Mouse (Mus musculus) lung, embryonic 14.5 days (tissue): ENCODE measurements around the gene Sh3bp5l. TPM values are rescaled to one million over a fixed set of nuclear protein-coding genes. Genes with fewer than 3 reads are reported as not detected.
"Not testable (repeated sequence)": the region's sequence is repeated elsewhere in the genome, so short reads cannot be mapped to it uniquely, and the experiment has no call there.

Experiments
- ATAC-seq: fragments of 200-750 bp; cut with Nextera tagmentation; 2 replicates; pipeline ENCODE4 v1.8.0; 2017; ENCODE audit warnings: mild to moderate bottlenecking, moderate TSS enrichment, moderate library complexity; ENCODE audit not compliant: insufficient read depth
- DNase-seq: peaks from one replicate; pipeline ENCODE4 v3.0.0-alpha.2; 2015
- H3K27ac ChIP-seq: fragments of 300-500 bp; sonication (generic); 2 replicates; pipeline ENCODE4 v1.5.1; 2014; ENCODE audit warnings: low read depth, mild to moderate bottlenecking, moderate library complexity
- H3K27me3 ChIP-seq: fragments of 300-500 bp; sonication (generic); 2 replicates; pipeline ENCODE4 v1.6.1; 2014; ENCODE audit warnings: low read length, control low read depth; ENCODE audit not compliant: insufficient read depth
- H3K36me3 ChIP-seq: fragments of 300-500 bp; sonication (generic); 2 replicates; pipeline ENCODE4 v1.6.1; 2014; ENCODE audit warnings: control low read depth; ENCODE audit not compliant: insufficient read depth
- H3K4me1 ChIP-seq: fragments of 300-500 bp; sonication (generic); 2 replicates; pipeline ENCODE4 v1.6.1; 2014; ENCODE audit warnings: antibody characterized with exemption, control low read depth; ENCODE audit not compliant: insufficient read depth
- H3K4me2 ChIP-seq: fragments of 300-500 bp; sonication (generic); 2 replicates; pipeline ENCODE4 v1.6.1; 2014; ENCODE audit warnings: mild to moderate bottlenecking
- H3K4me3 ChIP-seq: fragments of 300-500 bp; sonication (generic); 2 replicates; pipeline ENCODE4 v1.5.1; 2014; ENCODE audit warnings: low read depth, low read length
- H3K9ac ChIP-seq: fragments of 300-500 bp; sonication (generic); 2 replicates; pipeline ENCODE4 v1.6.1; 2014
- H3K9me3 ChIP-seq: fragments of 300-500 bp; sonication (generic); 2 replicates; pipeline ENCODE4 v1.6.1; 2016; ENCODE audit warnings: low read depth, low read length, control low read depth
- CTCF ChIP-seq: IDR thresholded peaks from 2 replicates; pipeline ENCODE4 v1.5.1; 2016; ENCODE audit warnings: antibody characterized with exemption, low read depth
- WGBS: fragments of 180-500 bp; shearing (Covaris S2); extraction: QIAGEN DNeasy Blood & Tissue Kit; methylation state at CpG from one replicate; pipeline ENCODE4 v1.1.7; 2014; 5-methylcytosine and 5-hydroxymethylcytosine counted together
- polyA plus RNA-seq: library from polyadenylated mRNA; unstranded; fragments of >200 nt; fragmentation: Nextera tagmentation; extraction: Ambion mirVana; gene quantifications from 2 replicates; pipeline ENCODE4 v1.2.1, GENCODE M21; 2014

Gene Sh3bp5l
- polyA plus RNA-seq, 1 experiment from 2014 or later: 26.4 TPM

- Histone ChIP-seq H3K4me1 (no peaks in the 10 kb centered on the region), H3K9ac (no peak overlapping the region), H3K27ac (no peak overlapping the region), H3K9me3 (no peaks in the 10 kb centered on the region), H3K4me3 (no peak overlapping the region), H3K36me3 (no peaks in the 10 kb centered on the region), H3K4me2 (no peak overlapping the region), H3K27me3 (no peaks in the 10 kb centered on the region)
- no peak for DNase-seq
- 88% methylated on average over 3 of the region's 3 CpGs for WGBS
- no peak for TF ChIP-seq CTCF
- ATAC-seq: no peak
Observed at GRCm38 (mm10) chr11:58357042-58357441, 26.5 kb downstream of the Sh3bp5l start.

- 75% methylated on average over 6 of the region's 6 CpGs for WGBS
- H3K27ac ChIP-seq: no peak overlapping the region
- no peak overlapping the region for H3K9ac ChIP-seq
- DNase-seq (no peak), ATAC-seq (no peak)
- no peaks in the 10 kb centered on the region for H3K36me3 ChIP-seq
- no peaks in the 10 kb centered on the region for H3K4me1 ChIP-seq
- H3K9me3 ChIP-seq: no peaks in the 10 kb centered on the region
- TF ChIP-seq CTCF: no peak
- H3K27me3 ChIP-seq: no peaks in the 10 kb centered on the region
- H3K4me2 ChIP-seq: no peak overlapping the region
- no peak overlapping the region for H3K4me3 ChIP-seq
Observed at GRCm38 (mm10) chr11:58357844-58358534, 27.5 kb downstream of the Sh3bp5l start.

DNA sequence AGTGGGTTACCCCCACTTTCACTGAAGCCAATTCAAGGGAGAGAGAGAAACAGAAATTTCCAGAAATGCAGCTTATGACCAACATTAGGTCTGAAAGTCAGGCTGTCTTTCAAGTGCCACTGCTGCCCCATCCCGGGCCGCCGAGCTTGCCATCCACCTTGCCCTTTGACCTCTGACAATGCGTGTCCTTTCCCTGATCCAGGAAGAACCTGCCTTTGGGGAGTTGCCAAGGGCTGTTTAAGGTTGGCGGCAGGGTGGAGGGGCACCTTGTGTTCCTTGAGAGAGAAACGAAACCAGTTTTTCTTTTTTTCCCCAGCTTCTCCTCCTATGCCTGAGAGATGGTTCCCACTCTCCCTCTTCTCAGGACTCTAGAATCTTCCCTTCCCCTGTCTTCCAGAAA is 32.0 kb downstream of the Sh3bp5l start:
- H3K27ac ChIP-seq, H3K4me2 ChIP-seq, H3K27me3 ChIP-seq, DNase-seq, H3K4me1 ChIP-seq, H3K36me3 ChIP-seq, H3K9me3 ChIP-seq, ATAC-seq, H3K4me3 ChIP-seq, H3K9ac ChIP-seq: not testable (repeated sequence)
- no CpG with 5 or more reads among the region's 6 CpGs for WGBS

DNA sequence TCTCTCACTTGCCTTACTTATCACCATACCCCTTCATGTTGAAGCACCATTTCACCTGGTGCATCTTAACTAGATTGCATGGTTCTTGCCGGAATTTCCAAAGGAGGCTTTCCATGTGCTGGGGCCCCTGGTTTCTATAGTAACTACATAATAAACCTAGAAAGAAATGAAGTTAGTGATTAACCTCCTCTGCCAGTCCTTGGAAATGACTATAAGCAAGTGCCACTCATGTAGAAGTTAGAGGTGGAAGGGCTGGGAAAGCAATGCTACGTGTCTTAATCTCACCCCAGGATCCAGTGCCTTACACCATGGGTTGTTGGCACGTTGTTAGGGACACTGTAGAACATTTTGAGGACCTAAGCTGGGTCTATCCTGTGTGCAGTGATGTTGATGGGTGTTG is 33.9 kb downstream of the Sh3bp5l start:
- ATAC-seq: no peak
- TF ChIP-seq CTCF: no peak

GRCm38 (mm10) chr11:58366191-58366590 is 35.7 kb downstream of the Sh3bp5l start:
- DNase-seq, H3K27ac ChIP-seq, H3K36me3 ChIP-seq, H3K4me2 ChIP-seq, H3K27me3 ChIP-seq, H3K4me1 ChIP-seq, H3K9me3 ChIP-seq, H3K4me3 ChIP-seq, H3K9ac ChIP-seq, ATAC-seq: not testable (repeated sequence)
- no CpG with 5 or more reads among the region's 6 CpGs for WGBS

More for the DNA sequence above, 33.9 kb downstream of the Sh3bp5l start:
- Histone ChIP-seq H3K27me3 (no peaks in the 10 kb centered on the region), H3K9me3 (no peaks in the 10 kb centered on the region), H3K36me3 (no peaks in the 10 kb centered on the region), H3K4me2 (no peak overlapping the region), H3K9ac (no peak overlapping the region), H3K4me3 (no peak overlapping the region), H3K4me1 (no peaks in the 10 kb centered on the region), H3K27ac (no peak overlapping the region)
- WGBS: 48% methylated on average over 3 of the region's 3 CpGs
- DNase-seq: no peak

- DNase-seq (no peak), ATAC-seq (no peak)
- H3K9me3 ChIP-seq: no peaks in the 10 kb centered on the region
- H3K4me2 ChIP-seq: no peak overlapping the region
- 32% methylated on average over 2 of the region's 2 CpGs for WGBS
- H3K9ac ChIP-seq: no peak overlapping the region
- H3K27ac ChIP-seq: no peak overlapping the region
- TF ChIP-seq CTCF: no peak
- no peak overlapping the region for H3K4me3 ChIP-seq
- no peaks in the 10 kb centered on the region for H3K36me3 ChIP-seq
- no peaks in the 10 kb centered on the region for H3K27me3 ChIP-seq
- H3K4me1 ChIP-seq: no peaks in the 10 kb centered on the region
Observed at GRCm38 (mm10) chr11:58377273-58377672, 46.7 kb downstream of the Sh3bp5l start.

DNA sequence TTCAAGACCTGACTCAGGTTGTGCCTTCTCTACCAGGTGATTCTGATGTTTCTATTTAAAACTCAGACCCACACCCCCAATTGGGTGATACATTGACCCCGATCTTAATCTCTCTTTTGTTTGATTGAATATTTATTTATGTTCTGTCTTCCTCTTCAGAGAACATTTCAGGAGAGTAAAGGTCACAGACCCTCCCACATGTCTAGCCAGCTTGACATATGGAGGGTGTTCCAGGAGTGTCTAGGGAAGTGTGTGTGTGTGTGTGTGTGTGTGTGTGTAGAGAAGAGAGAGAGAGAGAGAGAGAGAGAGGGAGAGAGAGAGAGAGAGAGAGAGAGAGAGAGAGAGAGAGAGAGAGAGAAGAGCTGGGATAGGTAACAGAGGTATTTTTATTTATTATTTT is 47.2 kb downstream of the Sh3bp5l start:
- WGBS: 9% methylated on average over 1 of the region's 1 CpGs

More for the DNA sequence above, 47.2 kb downstream of the Sh3bp5l start:
- no peak overlapping the region for H3K9ac ChIP-seq
- H3K27ac ChIP-seq: no peak overlapping the region
- no peak overlapping the region for H3K4me3 ChIP-seq
- no peak for DNase-seq
- H3K27me3 ChIP-seq: no peaks in the 10 kb centered on the region
- no peaks in the 10 kb centered on the region for H3K9me3 ChIP-seq
- no peaks in the 10 kb centered on the region for H3K4me1 ChIP-seq
- no peak for ATAC-seq
- H3K4me2 ChIP-seq: no peak overlapping the region
- no peaks in the 10 kb centered on the region for H3K36me3 ChIP-seq
- TF ChIP-seq CTCF: no peak
